Mouse (Mus musculus) inflammation-experienced regulatory T-cells, adult 6 months (primary cell): ENCODE results near the gene 1810013L24Rik. TPM values are rescaled to one million over a fixed set of nuclear protein-coding genes. Genes with fewer than 3 reads are reported as not detected.
"Not testable (repeated sequence)": the region's sequence is repeated elsewhere in the genome, so short reads cannot be mapped to it uniquely, and the experiment has no call there.

Source experiments
- ATAC-seq: one replicate; pipeline ENCODE4 v1.8.0; 2017
- polyA plus RNA-seq, 3 experiments: library from polyadenylated mRNA; unstranded; fragments of 100-300 nt; shearing (Covaris generic); gene quantifications; one replicate each; pipeline ENCODE4 v1.2.1; 2017

Gene 1810013L24Rik
- polyA plus RNA-seq, 3 experiments from 2014 or later, result 17.9 to 21.0 (median 20.3) TPM

- ATAC-seq, result no peak
Measured at GRCm38 (mm10) chr16:8837595-8837994, 7.7 kb downstream of the 1810013L24Rik start.

- ATAC-seq, result no peak
Measured at GRCm38 (mm10) chr16:8838921-8839320, 9.0 kb downstream of the 1810013L24Rik start.

GRCm38 (mm10) chr16:8840557-8840956 is 10.7 kb downstream of the 1810013L24Rik start:
- ATAC-seq, result peak; percentile 40

- peak; percentile 67 for ATAC-seq
Measured at GRCm38 (mm10) chr16:8842962-8843361, 13.1 kb downstream of the 1810013L24Rik start.

GRCm38 (mm10) chr16:8843580-8844175 is 13.8 kb downstream of the 1810013L24Rik start:
- ATAC-seq, result no peak

GRCm38 (mm10) chr16:8845986-8846385 is 16.1 kb downstream of the 1810013L24Rik start:
- ATAC-seq, result no peak

- peak; percentile 68 for ATAC-seq
Measured at GRCm38 (mm10) chr16:8848309-8849068, 18.6 kb downstream of the 1810013L24Rik start.

- ATAC-seq, result peak; percentile 22
Measured at GRCm38 (mm10) chr16:8849929-8850328, 20.0 kb downstream of the 1810013L24Rik start.

GRCm38 (mm10) chr16:8855143-8855542 is 25.2 kb downstream of the 1810013L24Rik start:
- no peak for ATAC-seq

- ATAC-seq, result no peak
Measured at GRCm38 (mm10) chr16:8856820-8857219, 26.9 kb downstream of the 1810013L24Rik start.

- ATAC-seq, result peak; percentile 25
Measured at GRCm38 (mm10) chr16:8862336-8862987, 32.6 kb downstream of the 1810013L24Rik start.

- no peak for ATAC-seq
Measured at GRCm38 (mm10) chr16:8864223-8864631, 34.3 kb downstream of the 1810013L24Rik start.

GRCm38 (mm10) chr16:8867406-8867955 is 37.6 kb downstream of the 1810013L24Rik start:
- ATAC-seq, result no peak

- no peak for ATAC-seq
Measured at GRCm38 (mm10) chr16:8868506-8868905, 38.6 kb downstream of the 1810013L24Rik start.

GRCm38 (mm10) chr16:8869715-8870114 is 39.8 kb downstream of the 1810013L24Rik start:
- ATAC-seq, result peak; percentile 86

GRCm38 (mm10) chr16:8871376-8871775 is 41.5 kb downstream of the 1810013L24Rik start:
- ATAC-seq, result no peak

- no peak for ATAC-seq
Measured at GRCm38 (mm10) chr16:8872019-8872418, 42.1 kb downstream of the 1810013L24Rik start.

- ATAC-seq, result no peak
Measured at GRCm38 (mm10) chr16:8872486-8872885, 42.6 kb downstream of the 1810013L24Rik start.

- ATAC-seq, result no peak
Measured at GRCm38 (mm10) chr16:8880076-8880475, 50.2 kb downstream of the 1810013L24Rik start.

GRCm38 (mm10) chr16:8883674-8884241 is 53.9 kb downstream of the 1810013L24Rik start:
- peak; percentile 48 for ATAC-seq

- ATAC-seq, result not testable (repeated sequence)
Measured at GRCm38 (mm10) chr16:8894214-8894613, 64.3 kb downstream of the 1810013L24Rik start.

- ATAC-seq, result no peak
Measured at GRCm38 (mm10) chr16:8895301-8895700, 65.4 kb downstream of the 1810013L24Rik start.

- ATAC-seq, result not testable (repeated sequence)
Measured at GRCm38 (mm10) chr16:8906115-8906514, 76.2 kb downstream of the 1810013L24Rik start.
